Mouse (Mus musculus) heart, adult 2 months (tissue): ENCODE data around the gene Slc8a3.

Source experiments
- CTCF ChIP-seq: fragments of 200-600 bp; IDR thresholded peaks from 2 replicates; pipeline ENCODE4 v1.8.1; 2022; ENCODE audit warnings: antibody characterized with exemption, mild to moderate bottlenecking, moderate library complexity
- POLR2A ChIP-seq: fragments of 200-500 bp; IDR thresholded peaks from 2 replicates; pipeline ENCODE4 v1.6.1; 2011; ENCODE audit warnings: mild to moderate bottlenecking, low read depth, low read length, control low read depth; ENCODE audit not compliant: insufficient read depth

- TF ChIP-seq CTCF (no peak), POLR2A (no peak)
Measured at GRCm38 (mm10) chr12:81173011-81173410, 160.0 kb downstream of the Slc8a3 start.
